Mouse (Mus musculus): ENCODE results near the gene Tas1r2.

The Tas1r2 gene

GRCm38 (mm10) chr4:139653238-139653637 is at the start of gene Tas1r2:
Tas1r2 (plus strand) TSS chr4:139653538.
- DNase-seq (ENCODE audit: low read depth), result no peak

GRCm38 (mm10) chr4:139605216-139605615 is 48.1 kb upstream of the Tas1r2 start:
- no peak for DNase-seq (ENCODE audit: low read depth)

- DNase-seq (ENCODE audit: low read depth), result no peak
Measured at GRCm38 (mm10) chr4:139606732-139607131, 46.6 kb upstream of the Tas1r2 start.

- no peak for DNase-seq (ENCODE audit: low read depth)
Measured at GRCm38 (mm10) chr4:139608975-139609374, 44.4 kb upstream of the Tas1r2 start.

GRCm38 (mm10) chr4:139610954-139611353 is 42.4 kb upstream of the Tas1r2 start:
- peak; percentile 37 for DNase-seq (ENCODE audit: low read depth)

GRCm38 (mm10) chr4:139611542-139611953 is 41.8 kb upstream of the Tas1r2 start:
- peak; percentile 90 for DNase-seq (ENCODE audit: low read depth)

- DNase-seq (ENCODE audit: low read depth), result no peak
Measured at GRCm38 (mm10) chr4:139614524-139615260, 38.6 kb upstream of the Tas1r2 start.

- DNase-seq (ENCODE audit: low read depth), result peak; percentile 88
Measured at GRCm38 (mm10) chr4:139616276-139617000, 36.9 kb upstream of the Tas1r2 start.

GRCm38 (mm10) chr4:139617001-139617364 is 36.4 kb upstream of the Tas1r2 start:
- DNase-seq (ENCODE audit: low read depth), result no peak

GRCm38 (mm10) chr4:139619765-139620164 is 33.6 kb upstream of the Tas1r2 start:
- no peak for DNase-seq (ENCODE audit: low read depth)

- peak; percentile 97 for DNase-seq (ENCODE audit: low read depth)
Measured at GRCm38 (mm10) chr4:139622373-139623282, 30.7 kb upstream of the Tas1r2 start, which contains the start of gene Aldh4a1. Aldh4a1 (plus strand) TSS chr4:139622866.

- DNase-seq (ENCODE audit: low read depth), result no peak
Measured at GRCm38 (mm10) chr4:139623434-139624115, 29.8 kb upstream of the Tas1r2 start.

- no peak for DNase-seq (ENCODE audit: low read depth)
Measured at GRCm38 (mm10) chr4:139624116-139624489, 29.2 kb upstream of the Tas1r2 start.

- DNase-seq (ENCODE audit: low read depth), result no peak
Measured at GRCm38 (mm10) chr4:139624706-139625105, 28.6 kb upstream of the Tas1r2 start.

GRCm38 (mm10) chr4:139627361-139627760 is 26.0 kb upstream of the Tas1r2 start:
- DNase-seq (ENCODE audit: low read depth), result no peak

GRCm38 (mm10) chr4:139630171-139630570 is 23.2 kb upstream of the Tas1r2 start:
- no peak for DNase-seq (ENCODE audit: low read depth)

- no peak for DNase-seq (ENCODE audit: low read depth)
Measured at GRCm38 (mm10) chr4:139631141-139631540, 22.2 kb upstream of the Tas1r2 start.

- no peak for DNase-seq (ENCODE audit: low read depth)
Measured at GRCm38 (mm10) chr4:139631569-139632253, 21.6 kb upstream of the Tas1r2 start.

- DNase-seq (ENCODE audit: low read depth), result no peak
Measured at GRCm38 (mm10) chr4:139632254-139632580, 21.1 kb upstream of the Tas1r2 start.

GRCm38 (mm10) chr4:139636373-139636772 is 17.0 kb upstream of the Tas1r2 start:
- DNase-seq (ENCODE audit: low read depth), result peak; percentile 76

GRCm38 (mm10) chr4:139637847-139638246 is 15.5 kb upstream of the Tas1r2 start:
- no peak for DNase-seq (ENCODE audit: low read depth)
